11 mouse cellular contexts compared by ENCODE assay signal in genomic region chr2:166168868-166169267, GRCm38 (mm10). TPM values are rescaled to one million over a fixed set of nuclear protein-coding genes. Genes with fewer than 3 reads are reported as not detected.
DNase-seq lines count a peak whose midpoint lies in the region; ATAC-seq lines count a peak whose summit lies in the region.
"Had no signal": no experiment of that assay in that cellular context is flagged by ENCODE, and none has a peak within 500 bp of the region (broad histone marks: within the 10 kb centered on the region; RNA-seq: fewer than 3 reads in every experiment).

No protein-coding gene starts in this region.

- 0 out of 2 replicates have a peak, but pooled peaks have one; percentile 31 for ATAC-seq in forebrain, embryonic 12.5 days (ENCODE audit: low FRiP score)
- ATAC-seq in limb, embryonic 12.5 days (ENCODE audit: insufficient number of reproducible peaks, insufficient read depth, low FRiP score, low TSS enrichment, low read depth), result no peak

- H3K36me3 ChIP-seq in forebrain, embryonic 12.5 days (replicated peaks), result no peaks in the 10 kb centered on the region
- no peaks in the 10 kb centered on the region for H3K36me3 ChIP-seq in limb, embryonic 12.5 days

- no peaks in the 10 kb centered on the region for H3K9me3 ChIP-seq in forebrain, embryonic 12.5 days
- no peaks in the 10 kb centered on the region for H3K9me3 ChIP-seq in limb, embryonic 12.5 days

- peak; percentile 22 for DNase-seq in kidney, postnatal 10 days
- DNase-seq in kidney, adult 18-20 months, result no peak
- peak; percentile 72 for DNase-seq in retina, embryonic 14.5 days (ENCODE audit: low spot score)
- DNase-seq in frontal cortex, adult 2 months (ENCODE audit: extremely low spot score in 1 of 2, low spot score in 1 of 2), result no peak
- DNase-seq in thymus, postnatal 0 days (ENCODE audit: low spot score), result no peak
- DNase-seq in ovary, postnatal 14 days (ENCODE audit: low spot score), result no peak
- DNase-seq: lung, adult 2 months had no signal

- H3K4me1 ChIP-seq in forebrain, embryonic 12.5 days, result peaks cover 31% of the 10 kb centered on the region
- peaks cover 58% of the 10 kb centered on the region for H3K4me1 ChIP-seq in limb, embryonic 12.5 days (replicated peaks)

- H3K4me2 ChIP-seq in forebrain, embryonic 12.5 days, result no peak overlapping the region
- H3K4me2 ChIP-seq in limb, embryonic 12.5 days, result no peak overlapping the region

- no peak overlapping the region for H3K4me3 ChIP-seq in forebrain, embryonic 12.5 days (replicated peaks)
- H3K4me3 ChIP-seq in limb, embryonic 12.5 days (replicated peaks), result no peak overlapping the region
- H3K4me3 ChIP-seq: left cerebral cortex, adult 2 months had no signal

- WGBS in forebrain, embryonic 12.5 days, result 13% methylated on average over 7 of the region's 7 CpGs
- WGBS in limb, embryonic 12.5 days, result 26% methylated on average over 7 of the region's 7 CpGs

- no peak overlapping the region for H3K9ac ChIP-seq in forebrain, embryonic 12.5 days
- no peak overlapping the region for H3K9ac ChIP-seq in limb, embryonic 12.5 days (replicated peaks)

- H3K27ac ChIP-seq in forebrain, embryonic 12.5 days, result peak overlapping the region; percentile 42; the same call in 1 of the 2 replicates
- peak overlapping the region; percentile 74 for H3K27ac ChIP-seq in limb, embryonic 12.5 days
- H3K27ac ChIP-seq: kidney, postnatal 0 days; left cerebral cortex, adult 2 months had no signal

- peaks cover 71% of the 10 kb centered on the region for H3K27me3 ChIP-seq in forebrain, embryonic 12.5 days
- H3K27me3 ChIP-seq in limb, embryonic 12.5 days, result 0 out of 2 replicates have a peak, but pooled peaks cover 5% of the 10 kb centered on the region

RNA-seq across cellular contexts. Expression of gene Sulf2, which starts 13.4 kb away (rescaled TPM):
- polyA plus RNA-seq in forebrain, embryonic 12.5 days (2016; fragmentation: Nextera tagmentation; extraction: Ambion mirVana), result 67.1 and 77.9 TPM in 2 replicates
- 176 and 187 TPM in 2 replicates for polyA plus RNA-seq in limb, embryonic 12.5 days (2016; fragmentation: Nextera tagmentation; extraction: Ambion mirVana)
- 52.1 and 61.0 TPM in 2 replicates for polyA plus RNA-seq in frontal cortex, adult 2 months (2012; rRNA removed)
- polyA plus RNA-seq in thymus, postnatal 0 days (2015; fragmentation: Nextera tagmentation; extraction: Ambion mirVana), result 9.4 and 12.6 TPM in 2 replicates

Comparison
In these comparisons a context has a peak if more than half of its experiments do, and no peak if none do; other contexts are left out.
1. DNase-seq: peak in kidney, postnatal 10 days (single experiment) and retina, embryonic 14.5 days (single experiment); none in kidney, adult 18-20 months (single experiment), frontal cortex, adult 2 months (0 of 2), thymus, postnatal 0 days (single experiment) and ovary, postnatal 14 days (single experiment).